Mouse (Mus musculus) layer of hippocampus, adult 18-20 months (tissue): ENCODE results near the gene Hnrnpl. TPM values are rescaled to one million over a fixed set of nuclear protein-coding genes. Genes with fewer than 3 reads are reported as not detected.

Source experiments
- DNase-seq, 2 experiments: peaks; one replicate each; pipeline ENCODE4 v3.0.0; 2022; ENCODE audit warnings: low spot score in 2 of 2
- long read RNA-seq: library from polyadenylated mRNA; stranded (forward); transcript quantifications from one replicate; pipeline ENCODE4 v2.0.0, GENCODE M21; 2021
- total RNA-seq, 2 experiments: library from RNA; stranded (reverse); gene quantifications; 2 replicates each; pipeline ENCODE4 v1.2.3; 2021

The Hnrnpl gene
- 100 to 1,000 TPM; 407 to 414 TPM for total RNA-seq
- long read RNA-seq, transcript Hnrnpl-209 (12 exons, 2,180 nt) = minor isoform, 34 of 203 reads
- long read RNA-seq, transcript Hnrnpl-201 (13 exons, 2,142 nt) = major isoform, 113 of 203 reads
- long read RNA-seq, partial matches to known transcripts = 39 of 203 reads
- long read RNA-seq, other reads (novel, unspliced or antisense) = 14 of 203 reads

DNA sequence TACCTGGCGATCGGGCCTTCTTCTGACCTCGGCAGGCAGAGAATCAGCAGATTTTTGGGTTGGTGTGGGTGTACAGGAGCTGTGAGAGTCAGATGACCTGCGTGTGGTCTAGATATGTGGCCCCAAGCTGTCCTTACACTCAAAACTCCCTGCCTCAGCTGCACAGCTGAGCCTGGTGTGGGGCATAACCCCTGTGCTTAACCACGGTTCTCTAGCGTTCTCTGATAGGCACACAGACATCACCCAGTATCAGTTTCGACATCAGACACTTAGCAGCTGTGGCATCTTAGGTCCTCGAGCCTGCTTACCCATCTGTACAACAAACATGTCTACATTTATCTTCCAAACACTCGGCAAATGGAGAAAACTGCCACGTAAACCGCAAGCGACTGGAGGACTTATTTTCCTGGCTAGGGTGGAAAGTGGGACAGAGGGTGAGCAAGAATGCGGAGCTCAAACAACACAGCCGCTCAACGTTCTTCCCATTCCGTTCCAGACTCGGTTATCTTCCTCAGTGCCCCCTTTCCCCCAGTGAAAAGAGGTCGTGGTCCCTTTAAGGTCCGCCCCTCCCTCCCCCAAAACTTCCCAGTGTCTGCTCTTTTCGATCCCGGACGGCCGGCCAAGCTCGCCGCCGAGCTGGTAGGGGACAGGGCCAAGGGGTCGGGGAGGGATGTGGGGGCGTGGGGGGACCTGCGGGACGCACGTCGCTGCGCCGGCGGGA, at the start of gene Hnrnpl:
Gene Hnrnpl (plus strand): TSS at position 321 of the 721 bp plus-strand sequence.
- no peak for DNase-seq

DNA sequence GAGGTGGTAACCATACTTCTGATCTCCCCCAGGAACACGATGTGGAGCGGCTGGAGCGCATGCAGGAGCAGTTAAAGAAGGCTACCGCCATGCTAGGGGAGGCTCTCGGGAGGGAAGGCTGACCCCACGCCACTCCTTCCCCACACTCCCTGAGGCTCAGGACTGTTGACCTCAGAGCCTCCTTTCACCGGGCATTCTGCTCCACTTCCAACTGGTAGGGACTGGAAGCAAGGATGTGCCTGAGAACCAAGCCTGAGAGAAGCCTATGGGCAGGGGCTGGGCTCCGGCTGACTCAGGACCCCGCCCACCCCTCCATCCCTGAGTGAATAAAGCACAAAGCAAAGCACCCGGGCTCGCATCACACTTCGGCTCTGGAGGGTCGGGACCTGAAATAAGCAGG, 49.7 kb upstream of the Hnrnpl start:
- no peak for DNase-seq

DNA sequence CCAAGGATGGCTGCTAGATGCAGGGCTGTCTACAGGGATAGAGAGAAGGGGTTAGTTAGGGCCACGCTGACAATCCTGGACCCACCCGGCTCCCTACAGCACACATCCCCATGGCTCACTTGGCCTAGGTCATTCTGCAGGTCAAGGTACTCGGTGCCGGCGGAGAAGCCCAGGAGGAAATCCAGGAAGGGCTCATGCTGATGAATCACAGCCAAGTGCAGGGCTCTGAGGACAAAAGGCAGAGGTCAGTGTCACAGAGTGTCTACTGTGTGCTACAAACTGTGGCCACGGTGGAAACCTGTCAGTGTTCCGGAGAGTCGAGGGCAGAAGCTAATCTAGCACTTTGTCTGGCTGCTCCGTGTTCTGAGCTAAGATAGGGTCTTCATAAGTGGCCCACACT, 46.4 kb upstream of the Hnrnpl start:
- DNase-seq = no peak

- no peak for DNase-seq
Measured at GRCm38 (mm10) chr7:28765211-28765610, 43.1 kb upstream of the Hnrnpl start.

DNA sequence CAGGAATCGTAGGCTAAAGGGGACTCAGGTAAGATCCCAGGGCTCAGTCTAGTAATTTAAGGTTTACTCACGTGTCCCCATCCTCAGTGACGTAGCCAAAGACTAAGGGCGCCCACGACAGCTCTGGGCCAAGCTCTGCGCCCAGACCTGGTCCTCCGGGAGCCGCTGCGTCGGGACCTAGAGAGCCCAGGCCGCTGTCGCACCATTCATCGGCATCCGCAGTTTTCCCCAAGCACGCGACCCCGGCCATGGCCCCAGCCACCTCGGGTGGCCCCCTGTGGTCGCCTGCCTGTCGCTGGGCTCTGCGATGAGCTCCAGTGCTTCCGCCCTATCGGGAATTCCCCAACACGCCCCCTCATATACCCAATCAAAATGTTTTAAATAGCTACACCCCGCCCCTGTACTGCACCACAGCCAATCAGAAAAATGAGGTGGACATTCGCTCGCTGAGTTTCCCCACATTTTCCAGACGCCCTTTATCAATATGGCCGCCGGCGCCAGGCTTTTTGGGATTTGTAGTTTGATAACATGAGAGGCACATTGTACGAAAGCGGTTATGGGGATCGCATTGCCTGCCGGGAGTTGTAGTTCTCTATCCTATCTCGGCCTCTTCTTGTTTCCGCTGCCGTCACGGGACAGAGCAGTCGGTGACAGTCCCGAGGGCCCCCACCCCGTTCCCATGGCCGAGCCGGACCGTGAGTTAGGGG, 42.0 kb upstream of the Hnrnpl start, which contains the start of gene Sirt2:
Gene Sirt2 (plus strand): TSS at position 563 of the 707 bp plus-strand sequence.
- peak; percentile 98 to 100 for DNase-seq

DNA sequence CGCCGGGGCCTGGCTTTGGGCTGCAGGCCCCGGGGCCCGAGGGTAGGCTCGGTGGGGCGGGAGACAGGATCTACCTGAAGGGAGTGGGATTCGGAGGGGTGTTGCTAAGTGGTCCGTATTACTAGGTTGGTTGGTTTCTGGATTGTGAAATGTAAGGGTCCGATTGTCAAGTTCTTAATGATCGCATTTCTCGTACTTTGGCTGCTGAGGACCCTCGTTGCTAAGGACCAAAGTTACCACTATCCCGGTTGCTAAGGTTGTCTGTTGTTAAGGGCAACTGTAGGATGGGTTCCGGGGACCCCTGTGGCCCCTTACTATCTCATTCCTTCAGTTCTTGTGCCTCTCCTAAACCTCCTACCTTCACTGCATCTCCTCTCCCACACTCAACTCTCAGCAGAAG, 41.4 kb upstream of the Hnrnpl start:
- DNase-seq = no peak

- no peak for DNase-seq
Measured at GRCm38 (mm10) chr7:28767462-28767965, 40.8 kb upstream of the Hnrnpl start, which contains the start of gene Nfkbib. Nfkbib (minus strand) TSS chr7:28767512.

DNA sequence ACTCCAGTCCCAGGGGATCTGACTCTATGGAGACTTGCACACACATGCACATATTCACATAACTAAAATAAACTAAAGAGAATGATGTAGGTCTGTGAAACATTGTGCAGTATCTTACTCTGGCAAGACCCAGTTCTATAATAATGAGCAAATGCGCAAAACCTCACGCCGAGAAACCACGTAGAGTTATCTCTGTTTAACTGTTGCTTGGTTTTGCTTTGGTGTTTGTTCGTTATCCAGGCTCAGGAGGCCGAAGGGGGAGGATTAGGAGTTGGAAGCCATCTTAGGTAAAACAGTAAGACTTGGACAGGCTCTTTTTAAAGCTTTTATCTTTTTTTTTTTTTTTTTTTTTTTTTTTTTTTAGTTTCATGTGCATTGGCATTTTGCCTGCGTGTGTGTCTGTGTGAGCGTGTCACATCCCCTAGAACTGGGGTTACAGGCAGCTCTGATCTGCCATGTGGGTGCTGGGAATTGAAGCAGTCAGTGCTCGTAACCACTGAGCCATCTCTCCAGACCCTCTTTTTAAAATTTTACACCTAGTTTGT, 38.9 kb upstream of the Hnrnpl start:
- no peak for DNase-seq

DNA sequence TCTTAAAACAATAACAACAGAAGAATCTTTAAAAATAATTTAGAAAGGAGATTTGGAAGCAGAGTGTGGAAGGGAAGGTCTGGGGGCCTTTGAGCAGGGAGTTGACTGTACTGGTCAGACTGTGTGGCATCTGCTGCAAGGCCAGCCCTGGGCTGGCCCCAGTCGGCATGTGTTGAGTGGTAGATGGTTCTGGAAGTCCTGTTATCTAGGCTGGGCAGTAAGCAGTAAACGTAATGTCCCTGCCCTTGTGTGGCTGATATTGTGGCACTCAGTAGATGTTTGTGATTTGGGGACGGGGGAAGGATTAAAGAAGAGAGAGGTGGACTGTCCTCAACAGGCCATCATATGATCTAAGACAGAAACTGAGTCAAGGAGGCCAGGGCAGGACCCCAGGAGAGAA, 38.0 kb upstream of the Hnrnpl start:
- no peak for DNase-seq

DNA sequence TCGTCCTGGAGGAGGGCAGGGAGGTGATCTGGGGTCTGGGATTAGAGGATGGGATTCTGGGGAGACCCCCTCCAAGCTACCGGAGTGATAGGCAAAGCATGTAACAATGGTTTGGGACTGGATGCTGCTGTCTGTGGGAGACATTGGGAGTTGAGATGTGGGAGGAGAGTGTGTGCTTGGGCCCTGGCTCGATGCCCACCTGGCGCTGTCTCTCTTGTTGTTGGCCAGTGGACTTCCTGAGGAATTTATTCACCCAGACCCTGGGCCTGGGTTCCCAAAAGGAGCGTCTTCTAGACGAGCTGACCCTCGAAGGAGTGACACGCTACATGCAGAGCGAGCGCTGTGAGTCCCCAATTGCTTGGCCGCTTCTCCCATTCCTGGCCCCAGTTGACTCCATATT, 36.5 kb upstream of the Hnrnpl start:
- no peak for DNase-seq

- no peak for DNase-seq
Measured at GRCm38 (mm10) chr7:28773163-28773562, 35.2 kb upstream of the Hnrnpl start.

GRCm38 (mm10) chr7:28774164-28774563, 34.2 kb upstream of the Hnrnpl start:
- peak in 1 of 2 experiments; percentile 35 for DNase-seq

DNA sequence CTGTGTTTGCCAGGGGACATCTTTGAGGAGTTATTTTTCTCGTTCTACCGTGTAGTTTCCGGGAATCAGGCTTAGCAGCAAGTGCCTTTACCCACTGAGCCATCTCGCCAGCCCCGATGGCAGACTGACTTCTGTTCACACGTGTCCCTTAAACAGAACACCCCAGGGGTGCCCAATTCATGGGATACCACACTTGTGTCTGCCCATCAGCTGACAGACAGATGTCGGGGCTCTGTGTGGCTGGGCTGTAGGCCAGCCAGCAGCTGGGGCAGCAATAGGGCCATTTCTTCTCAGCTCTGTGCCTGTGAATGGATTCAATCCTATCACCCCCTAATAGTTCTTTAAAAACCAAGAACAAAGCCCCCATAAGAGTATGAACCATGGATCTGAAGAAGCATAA, 33.2 kb upstream of the Hnrnpl start:
- DNase-seq = no peak

DNA sequence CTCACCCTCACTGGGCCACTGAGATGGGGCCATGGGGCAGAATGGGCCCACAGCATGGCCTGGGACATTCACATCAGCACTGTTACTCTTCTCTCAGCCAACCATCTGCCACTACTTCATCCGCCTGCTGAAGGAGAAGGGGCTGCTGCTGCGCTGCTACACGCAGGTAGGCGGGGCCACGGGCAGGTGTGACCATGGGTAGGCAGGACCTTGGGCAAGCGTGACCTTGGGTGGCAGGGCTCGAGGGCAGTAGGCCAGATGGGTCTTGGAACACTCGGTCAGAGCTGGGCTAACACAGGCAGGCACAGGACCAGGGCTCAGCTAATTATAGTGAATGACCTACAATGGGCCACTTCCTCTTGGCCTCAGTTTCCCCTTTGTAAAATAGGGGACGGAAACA, 29.5 kb upstream of the Hnrnpl start:
- no peak for DNase-seq

DNA sequence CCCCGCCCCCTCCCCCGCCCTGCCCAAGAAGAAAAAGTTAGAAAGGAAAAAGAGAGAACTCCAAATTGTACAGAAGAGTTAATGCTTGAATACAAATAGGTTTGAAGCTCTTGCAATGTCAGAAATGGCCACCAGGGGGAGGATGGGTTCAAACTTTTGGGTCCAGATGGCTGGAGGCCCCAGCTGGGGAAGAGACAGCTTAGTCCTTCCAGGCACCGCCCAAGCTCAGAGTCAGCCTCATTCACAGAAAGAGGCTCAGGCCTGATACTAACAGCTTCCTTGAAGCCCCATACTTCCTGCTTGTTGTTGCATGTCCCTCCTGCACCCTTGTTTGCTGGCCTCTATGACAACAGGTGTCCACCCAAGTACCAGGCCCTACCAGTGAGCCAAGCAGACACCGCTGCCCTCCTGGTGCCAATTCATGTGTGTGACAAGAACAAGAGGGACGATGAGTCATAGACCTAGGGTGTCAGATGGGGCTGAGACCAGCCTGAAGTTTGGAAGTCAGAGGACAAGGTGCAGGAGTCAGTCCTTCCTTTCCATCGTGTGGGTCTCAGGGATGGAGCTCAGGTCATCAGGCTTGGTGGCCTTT, 28.2 kb upstream of the Hnrnpl start:
- DNase-seq = peak; percentile 81 to 96

- DNase-seq = no peak
Measured at GRCm38 (mm10) chr7:28780857-28781256, 27.5 kb upstream of the Hnrnpl start.

- DNase-seq = no peak
Measured at GRCm38 (mm10) chr7:28781261-28781663, 27.1 kb upstream of the Hnrnpl start.

- no peak for DNase-seq
Measured at GRCm38 (mm10) chr7:28785161-28785560, 23.2 kb upstream of the Hnrnpl start.

- DNase-seq = no peak
Measured at GRCm38 (mm10) chr7:28787884-28788283, 20.5 kb upstream of the Hnrnpl start.

- DNase-seq = no peak
Measured at GRCm38 (mm10) chr7:28788307-28789195, 19.8 kb upstream of the Hnrnpl start, which contains the start of gene Rinl. Rinl (plus strand) TSS chr7:28788969.
